Mouse (Mus musculus) liver, adult 2 months (tissue): ENCODE measurements around the gene Gm10053.

Experiments
- CTCF ChIP-seq: fragments of 200-500 bp; IDR thresholded peaks from 2 replicates; pipeline ENCODE4 v1.5.1; 2011; ENCODE audit warnings: low read depth, low read length, control low read depth
- POLR2A ChIP-seq: fragments of 200-500 bp; IDR thresholded peaks from 2 replicates; pipeline ENCODE4 v1.6.1; 2011; ENCODE audit warnings: low read length, control low read depth; ENCODE audit not compliant: insufficient read depth; ENCODE audit errors: extremely low read depth

DNA sequence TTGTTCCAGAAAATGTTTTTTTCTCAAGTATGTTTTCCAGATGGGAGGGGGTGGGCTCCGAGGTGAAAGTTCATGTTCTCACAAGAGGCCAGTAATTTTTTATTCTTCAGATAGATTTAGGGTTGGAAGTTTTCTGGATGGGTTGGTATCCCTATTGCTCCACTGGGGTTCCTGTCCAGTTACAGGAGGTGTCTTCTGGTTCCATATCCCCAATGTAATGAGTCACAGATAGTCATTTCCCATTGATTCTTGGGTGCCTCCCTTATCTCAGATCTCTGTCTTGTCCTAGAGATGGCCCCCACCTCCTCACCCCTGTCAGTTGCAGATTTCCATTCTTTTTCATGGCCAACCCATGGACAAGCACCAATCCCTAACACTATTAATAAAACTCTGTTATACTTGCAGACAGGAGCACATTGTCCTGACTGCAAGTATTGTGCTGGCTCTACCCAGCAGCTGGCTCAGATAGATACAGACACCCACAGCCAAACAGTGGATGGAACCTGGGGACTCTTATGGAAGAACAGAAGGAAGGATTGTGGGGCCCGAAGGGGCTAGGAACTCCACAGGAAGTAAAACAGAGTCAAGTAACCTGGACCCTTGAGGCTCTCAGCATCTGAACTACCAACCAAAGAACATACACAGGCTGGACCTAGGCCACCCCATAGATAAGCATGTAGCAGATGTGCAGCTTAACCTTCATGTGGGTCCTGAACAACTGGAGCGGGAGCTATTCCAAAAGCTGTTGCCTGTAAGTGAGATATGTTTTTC lies 33.1 kb downstream of the Gm10053 start:
- TF ChIP-seq CTCF (no peak), POLR2A (no peak)
